Mouse (Mus musculus) frontal cortex, postnatal 14 days (tissue): ENCODE results near the gene Ctdspl.

Experiments used
- DNase-seq, 2 experiments: peaks; one replicate each; pipeline ENCODE4 v3.0.0; 2022; ENCODE audit warnings: low spot score in 2 of 2

Ctdspl gene

GRCm38 (mm10) chr9:118920798-118921515 is 5.3 kb upstream of the Ctdspl start:
- peak; percentile 52 to 80 for DNase-seq

GRCm38 (mm10) chr9:118921926-118922325 is 4.3 kb upstream of the Ctdspl start:
- DNase-seq, result no peak

GRCm38 (mm10) chr9:118924554-118925085 is 1.6 kb upstream of the Ctdspl start:
- DNase-seq, result no peak

GRCm38 (mm10) chr9:118925286-118926110 is 755 bp upstream of the Ctdspl start:
- peak; percentile 92 for DNase-seq

GRCm38 (mm10) chr9:118926688-118927321 is 552 bp downstream of the Ctdspl start:
- peak; percentile 55 to 63 for DNase-seq

DNA sequence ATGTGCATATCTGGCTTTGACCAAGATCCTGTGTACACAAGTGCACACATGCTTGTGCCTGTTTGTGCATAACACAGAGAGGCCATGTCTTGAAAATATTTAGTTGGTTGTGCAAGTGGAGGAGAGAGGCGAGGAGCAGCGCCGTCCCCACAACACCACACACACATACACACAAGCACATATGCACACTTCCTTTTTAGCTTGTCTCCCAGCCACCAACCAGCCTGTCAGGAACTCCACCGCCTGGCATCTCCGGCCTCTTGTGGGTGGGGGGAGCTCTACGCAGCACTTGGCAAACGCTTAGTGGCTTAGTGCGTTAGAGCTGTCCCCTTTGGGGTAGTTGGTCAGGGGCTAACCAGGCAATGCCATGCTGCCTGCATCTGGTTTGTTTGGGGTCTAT is 1.2 kb downstream of the Ctdspl start:
- peak in 1 of 2 experiments; percentile 39 for DNase-seq

- no peak for DNase-seq
Observed at GRCm38 (mm10) chr9:118928007-118928406, 1.8 kb downstream of the Ctdspl start.

- DNase-seq, result no peak
Observed at GRCm38 (mm10) chr9:118928656-118929055, 2.4 kb downstream of the Ctdspl start.

DNA sequence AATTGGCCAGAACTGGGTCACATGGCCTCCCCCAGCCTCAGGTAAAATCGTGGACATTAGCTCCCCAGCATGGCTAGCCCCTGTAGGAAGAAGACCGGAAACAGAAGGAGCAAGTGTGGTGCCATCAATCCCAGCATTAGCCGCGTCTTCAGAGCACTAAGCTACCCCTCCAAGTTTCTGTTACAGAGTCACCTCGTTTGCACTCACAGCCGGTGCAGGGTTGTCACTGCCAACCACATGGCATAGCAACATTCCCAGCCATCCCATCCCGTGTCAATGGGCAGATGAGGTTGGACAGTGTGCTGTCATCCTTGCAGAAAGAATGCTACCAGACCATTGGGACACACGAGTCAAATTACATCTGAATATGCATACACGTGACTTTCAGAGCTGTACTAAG is 4.4 kb downstream of the Ctdspl start:
- no peak for DNase-seq

DNA sequence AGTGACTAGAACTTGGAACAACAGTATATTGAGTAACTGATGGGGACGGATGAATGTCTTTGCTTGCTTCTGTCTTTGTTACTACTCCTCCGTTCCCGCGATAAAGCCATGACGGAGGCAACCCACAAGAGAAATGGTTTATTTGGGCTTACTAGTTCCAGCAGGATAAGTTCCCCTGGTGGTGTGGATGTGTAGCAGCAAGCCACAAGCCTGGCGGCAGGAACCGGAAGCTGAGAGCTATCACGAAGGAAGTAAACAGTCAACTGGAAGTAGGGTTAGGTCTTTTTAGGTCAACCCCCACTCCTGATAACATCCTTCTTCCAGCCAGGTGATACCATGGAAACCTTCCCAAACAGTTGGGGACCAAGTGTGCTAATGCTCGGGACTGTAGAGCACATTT is 7.5 kb downstream of the Ctdspl start:
- no peak for DNase-seq

DNA sequence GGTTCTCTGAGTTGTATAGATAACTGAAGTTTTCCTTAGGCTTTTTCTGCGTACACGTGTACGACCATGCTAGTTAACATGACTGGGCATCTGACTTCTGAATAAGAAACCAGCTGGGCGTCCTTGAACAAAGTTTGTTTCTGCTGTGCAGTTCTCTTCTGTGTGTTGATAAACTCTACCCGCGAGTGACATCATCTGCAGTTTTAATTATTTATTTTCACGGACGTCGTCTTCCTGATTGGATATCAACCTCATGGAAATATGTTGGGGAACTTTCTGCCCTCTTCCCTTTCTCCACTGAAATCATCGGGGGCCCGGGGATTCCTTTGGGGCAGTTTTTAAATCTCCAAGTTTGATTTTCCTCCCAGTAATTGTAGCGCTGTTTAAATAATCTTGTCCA is 8.1 kb downstream of the Ctdspl start:
- no peak for DNase-seq

GRCm38 (mm10) chr9:118935098-118935497 is 8.8 kb downstream of the Ctdspl start:
- DNase-seq, result no peak

DNA sequence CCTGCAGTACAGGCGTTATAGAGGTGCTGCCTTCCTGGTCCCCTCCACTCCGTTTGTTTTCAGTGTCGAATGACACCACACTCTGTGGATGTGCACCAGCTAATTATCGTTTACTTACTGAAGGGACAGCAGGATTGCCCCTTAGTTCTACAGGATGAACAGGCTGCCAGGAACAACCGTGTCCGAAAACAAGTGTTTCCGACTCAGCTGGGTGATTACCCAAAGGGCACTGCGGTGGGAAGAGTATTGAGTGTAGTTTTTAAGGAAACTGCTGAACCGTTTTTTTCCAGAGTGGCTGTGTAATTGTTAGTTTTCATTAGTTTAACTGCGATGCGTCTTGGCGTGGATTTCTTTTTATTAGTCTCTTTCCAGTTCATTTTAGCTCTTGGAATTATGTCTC is 9.8 kb downstream of the Ctdspl start:
- DNase-seq, result no peak

- no peak for DNase-seq
Observed at GRCm38 (mm10) chr9:118937515-118937914, 11.3 kb downstream of the Ctdspl start.

- no peak for DNase-seq
Observed at GRCm38 (mm10) chr9:118939410-118939809, 13.2 kb downstream of the Ctdspl start.

- no peak for DNase-seq
Observed at GRCm38 (mm10) chr9:118939831-118940230, 13.6 kb downstream of the Ctdspl start.

GRCm38 (mm10) chr9:118940591-118941207 is 14.4 kb downstream of the Ctdspl start:
- no peak for DNase-seq

GRCm38 (mm10) chr9:118942030-118942429 is 15.8 kb downstream of the Ctdspl start:
- no peak for DNase-seq

DNA sequence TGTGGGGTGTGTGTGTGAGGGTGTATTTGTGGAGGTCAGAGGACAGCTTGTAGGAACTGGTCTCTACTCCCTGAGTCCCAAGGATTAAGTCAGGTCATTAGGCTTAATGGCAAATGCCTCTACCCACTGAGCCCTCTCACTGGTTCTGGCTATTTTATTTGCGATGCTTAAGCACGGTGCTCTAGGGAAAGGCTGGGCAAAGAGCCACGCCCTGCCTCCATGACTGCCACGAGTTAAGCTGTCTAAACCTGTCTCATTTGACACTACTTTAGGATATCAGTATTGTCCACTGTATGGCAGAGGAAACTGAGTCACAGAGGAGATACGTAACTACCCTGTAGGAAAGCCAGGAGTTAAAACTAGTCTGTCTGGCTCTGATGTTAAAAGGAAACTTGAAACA is 17.7 kb downstream of the Ctdspl start:
- DNase-seq, result no peak

DNA sequence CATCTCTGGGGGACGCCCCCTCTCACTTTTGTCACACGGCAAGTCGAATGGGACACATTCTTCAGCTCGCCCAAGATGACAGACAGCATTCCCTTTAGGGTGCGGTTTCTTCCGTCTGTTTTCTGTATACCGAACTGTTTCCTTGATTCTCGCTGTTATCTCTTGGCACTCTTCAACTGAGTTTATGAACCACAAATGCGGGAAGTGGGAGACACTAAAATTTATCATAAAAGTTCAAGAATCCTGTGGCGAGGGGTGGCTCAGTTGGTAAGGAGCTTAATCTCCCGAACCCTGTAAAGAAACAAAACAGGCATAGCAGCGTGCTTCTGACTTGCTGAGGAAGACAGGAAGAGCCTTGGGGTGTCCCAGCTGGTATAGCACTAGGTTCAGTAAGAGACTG is 18.1 kb downstream of the Ctdspl start:
- DNase-seq, result no peak

- no peak for DNase-seq
Observed at GRCm38 (mm10) chr9:118948486-118948885, 22.2 kb downstream of the Ctdspl start.

DNA sequence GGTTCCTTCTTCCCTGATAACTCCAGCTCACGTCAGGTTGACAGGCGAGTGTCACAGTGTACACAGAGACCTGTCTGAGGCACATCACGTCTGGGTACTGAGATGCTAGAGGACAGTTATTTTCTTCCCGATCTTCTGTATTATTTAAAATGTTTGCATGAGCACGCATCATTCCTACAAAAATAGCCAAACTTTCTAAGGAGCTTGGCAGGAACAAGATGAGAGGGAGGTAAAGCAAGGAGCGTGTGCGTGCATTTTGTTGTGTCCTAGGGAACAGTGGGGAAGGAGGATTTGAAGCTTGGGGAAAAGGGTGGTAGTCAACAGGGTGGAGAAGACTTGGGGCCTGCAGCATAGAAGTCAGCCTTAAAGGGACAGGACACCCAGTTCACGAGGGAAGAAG is 22.9 kb downstream of the Ctdspl start:
- no peak for DNase-seq
